Mouse (Mus musculus): ENCODE results near the gene Abhd18. TPM values are rescaled to one million over a fixed set of nuclear protein-coding genes. Genes with fewer than 3 reads are reported as not detected.

The Abhd18 gene
- total RNA-seq, 4 experiments from 2014 or later = 12.1 to 13.3 (median 12.9) TPM

- no peak for DNase-seq (ENCODE audit: low spot score in 2 of 2)
These were observed 103.3 kb downstream of the Abhd18 start for GRCm38 (mm10) chr3:40949903-40950600.

- DNase-seq (ENCODE audit: low spot score in 2 of 2) = no peak
These were observed 103.9 kb downstream of the Abhd18 start for GRCm38 (mm10) chr3:40950601-40951201.

- no peak for DNase-seq (ENCODE audit: low spot score in 2 of 2)
These were observed 104.6 kb downstream of the Abhd18 start for GRCm38 (mm10) chr3:40951365-40951764.

- no peak for DNase-seq (ENCODE audit: low spot score in 2 of 2)
These were observed 105.8 kb downstream of the Abhd18 start for GRCm38 (mm10) chr3:40952606-40953005.

GRCm38 (mm10) chr3:40954792-40955191 is 108.0 kb downstream of the Abhd18 start:
- no peak for DNase-seq (ENCODE audit: low spot score in 2 of 2)

- DNase-seq (ENCODE audit: low spot score in 2 of 2) = no peak
These were observed 112.1 kb downstream of the Abhd18 start for GRCm38 (mm10) chr3:40958831-40959230.

DNA sequence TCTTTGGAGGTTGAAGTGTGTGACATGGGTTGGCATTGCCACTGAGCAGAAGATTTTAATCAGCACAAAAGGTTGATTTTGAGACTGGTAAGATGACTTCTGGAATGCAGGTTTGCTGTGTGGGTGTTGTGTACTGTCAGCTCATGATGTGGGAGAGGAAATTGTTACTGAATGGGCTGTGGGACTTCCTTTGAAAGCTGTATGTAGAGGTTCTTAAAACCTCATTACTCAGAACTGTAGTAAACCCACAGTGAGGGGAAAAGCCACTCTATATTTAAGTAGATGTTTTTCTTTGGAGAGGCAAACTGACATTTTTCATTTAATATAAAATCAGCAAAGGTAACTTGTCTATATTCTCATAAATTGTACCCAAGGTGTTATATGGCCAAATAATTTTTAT is 134.0 kb downstream of the Abhd18 start:
- no peak for DNase-seq (ENCODE audit: low spot score in 2 of 2)

DNA sequence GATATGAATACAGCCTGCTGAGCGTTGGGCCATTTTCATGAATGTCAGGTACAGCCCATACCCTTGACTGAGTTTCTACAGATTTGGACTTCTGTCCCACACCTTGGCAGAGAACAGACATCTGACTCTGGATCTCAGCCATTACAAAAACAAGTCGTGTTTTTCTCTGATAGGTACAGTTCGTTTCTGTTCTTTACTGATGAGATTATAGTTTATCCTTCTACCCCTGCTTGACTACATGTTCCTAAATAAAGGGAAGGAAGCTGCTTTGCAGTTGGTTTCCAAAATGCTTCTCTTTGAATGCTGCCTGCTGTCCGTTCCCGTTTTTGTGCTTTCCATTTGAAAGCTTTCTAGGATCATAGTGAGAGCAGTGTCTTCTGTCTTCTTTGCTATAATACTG is 140.8 kb downstream of the Abhd18 start:
- DNase-seq (ENCODE audit: low spot score in 2 of 2) = no peak

Other genes starting within 250 kb of the Abhd18 start
- gene Slc25a31, start 138.1 kb upstream of the Abhd18 start, total RNA-seq (2022) = under 1 TPM in 2 of 4 experiments, not detected in 2; 0.25 to 0.34 TPM
- gene Hspa4l, start 102.5 kb upstream of the Abhd18 start, total RNA-seq (2022) = 100 to 1,000 TPM; 145 to 181 (median 157) TPM
- 1 to 10 TPM; 2.8 to 4.1 (median 3.2) TPM for gene Plk4, start 47.0 kb upstream of the Abhd18 start, total RNA-seq (2022)
- gene Mfsd8, start 84 bp upstream of the Abhd18 start, total RNA-seq (2022) = 10 to 100 TPM; 15.1 to 24.8 (median 20.1) TPM
- gene 1700034I23Rik, start 55.6 kb downstream of the Abhd18 start, total RNA-seq (2022) = under 1 TPM in 1 of 4 experiments, not detected in 3; 0.26 TPM
- gene Larp1b, start 102.9 kb downstream of the Abhd18 start, total RNA-seq (2022) = 10 to 100 TPM; 15.0 to 15.8 (median 15.6) TPM
- gene Pgrmc2, start 236.1 kb downstream of the Abhd18 start, total RNA-seq (2022) = 10 to 100 TPM; 53.6 to 63.9 (median 59.0) TPM